Mouse (Mus musculus) cerebellum, postnatal 25 days (tissue): ENCODE data around the gene Nqo1.

ENCODE experiments used
- DNase-seq, 2 experiments: peaks; one replicate each; pipeline ENCODE4 v3.0.0; 2021; ENCODE audit warnings: mixed read lengths in 2 of 2

Gene Nqo1

GRCm38 (mm10) chr8:107401866-107402265 lies 1.1 kb downstream of the Nqo1 start:
- DNase-seq, result no peak

GRCm38 (mm10) chr8:107399495-107399894 lies 3.5 kb downstream of the Nqo1 start:
- DNase-seq, result peak; percentile 80 to 89

- DNase-seq, result no peak
Measured at GRCm38 (mm10) chr8:107397665-107398064, 5.3 kb downstream of the Nqo1 start.

- peak; percentile 46 to 56 for DNase-seq
Measured at GRCm38 (mm10) chr8:107396106-107396670, 6.8 kb downstream of the Nqo1 start.

GRCm38 (mm10) chr8:107395397-107395796 lies 7.6 kb downstream of the Nqo1 start:
- no peak for DNase-seq

GRCm38 (mm10) chr8:107391136-107391516 lies 11.9 kb downstream of the Nqo1 start:
- no peak for DNase-seq

GRCm38 (mm10) chr8:107390476-107391135 lies 12.4 kb downstream of the Nqo1 start:
- no peak for DNase-seq

GRCm38 (mm10) chr8:107389557-107389956 lies 13.4 kb downstream of the Nqo1 start:
- DNase-seq, result peak; percentile 63 to 82

GRCm38 (mm10) chr8:107387861-107388260 lies 15.1 kb downstream of the Nqo1 start:
- DNase-seq, result peak; percentile 49 to 76

GRCm38 (mm10) chr8:107386642-107387041 lies 16.4 kb downstream of the Nqo1 start:
- no peak for DNase-seq

GRCm38 (mm10) chr8:107386171-107386570 lies 16.8 kb downstream of the Nqo1 start:
- no peak for DNase-seq

- no peak for DNase-seq
Measured at GRCm38 (mm10) chr8:107385063-107385462, 17.9 kb downstream of the Nqo1 start.

- no peak for DNase-seq
Measured at GRCm38 (mm10) chr8:107384651-107385050, 18.4 kb downstream of the Nqo1 start.

- DNase-seq, result no peak
Measured at GRCm38 (mm10) chr8:107382898-107383297, 20.1 kb downstream of the Nqo1 start.

- DNase-seq, result no peak
Measured at GRCm38 (mm10) chr8:107381666-107382065, 21.3 kb downstream of the Nqo1 start.

- no peak for DNase-seq
Measured at GRCm38 (mm10) chr8:107380734-107381133, 22.3 kb downstream of the Nqo1 start.

- no peak for DNase-seq
Measured at GRCm38 (mm10) chr8:107377346-107377745, 25.7 kb downstream of the Nqo1 start.

- DNase-seq, result no peak
Measured at GRCm38 (mm10) chr8:107370311-107370710, 32.7 kb downstream of the Nqo1 start.
